Mouse (Mus musculus) lung, postnatal 4 days (tissue): ENCODE data around the gene Klhl31.

Experiments
- DNase-seq, 2 experiments: peaks; one replicate each; pipeline ENCODE4 v3.0.0; 2021

Gene Klhl31

GRCm38 (mm10) chr9:77707433-77708139 lies 71.3 kb downstream of the Klhl31 start:
- DNase-seq: no peak

GRCm38 (mm10) chr9:77708950-77709349 lies 72.7 kb downstream of the Klhl31 start:
- DNase-seq: no peak
